Mouse (Mus musculus): ENCODE data around the gene Rnf123.

DNA sequence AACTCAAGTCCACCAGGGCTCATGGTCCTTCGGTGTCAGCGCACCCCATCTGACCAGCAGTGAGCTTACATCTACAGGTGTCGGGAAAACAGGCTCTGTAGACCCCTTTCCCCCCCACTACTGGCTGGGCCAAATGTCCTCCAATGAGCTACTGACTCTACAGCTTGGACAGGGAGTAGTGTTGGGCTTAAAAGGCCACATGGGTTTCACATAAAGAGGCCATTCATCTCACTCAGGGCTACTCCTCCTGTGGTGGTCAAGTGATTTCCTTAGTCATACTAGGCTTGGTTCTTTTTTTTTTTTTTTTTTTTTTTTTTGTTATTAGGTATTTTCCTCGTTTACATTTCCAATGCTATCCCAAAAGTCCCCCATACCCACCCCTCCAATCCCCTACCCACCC is 40.8 kb upstream of the Rnf123 start:
- TF ChIP-seq CTCF (IDR thresholded peaks at IDR 0.05; ENCODE audit: low read depth, low read length) (no peak), POLR2A (IDR thresholded peaks at IDR 0.05; ENCODE audit: insufficient read depth, low read length) (no peak)
